Mouse (Mus musculus) liver, postnatal 0 days (tissue): ENCODE results near the gene Slc34a1.

Experiments used
- CTCF ChIP-seq: sonication (generic); IDR thresholded peaks from 2 replicates; pipeline ENCODE4 v1.5.1; 2016; ENCODE audit warnings: antibody characterized with exemption, low read depth
- EP300 ChIP-seq: IDR thresholded peaks from 2 replicates; pipeline ENCODE4 v1.6.1; 2016; ENCODE audit warnings: antibody characterized with exemption, low read depth, mild to moderate bottlenecking

GRCm38 (mm10) chr13:55412643-55413307 is 14.8 kb downstream of the Slc34a1 start:
- peak; percentile 29 for TF ChIP-seq CTCF
- TF ChIP-seq EP300: no peak
